Mouse (Mus musculus) lung, embryonic 14.5 days (tissue): ENCODE measurements around the gene Dpp9. TPM values are rescaled to one million over a fixed set of nuclear protein-coding genes. Genes with fewer than 3 reads are reported as not detected.
A peak's percentile ranks its signal among the peaks of the same experiment; 100 is the strongest.

ENCODE experiments used
- ATAC-seq: fragments of 200-750 bp; cut with Nextera tagmentation; 2 replicates; pipeline ENCODE4 v1.8.0; 2017; ENCODE audit warnings: mild to moderate bottlenecking, moderate TSS enrichment, moderate library complexity; ENCODE audit not compliant: insufficient read depth
- DNase-seq: peaks from one replicate; pipeline ENCODE4 v3.0.0-alpha.2; 2015
- H3K27ac ChIP-seq: fragments of 300-500 bp; sonication (generic); 2 replicates; pipeline ENCODE4 v1.5.1; 2014; ENCODE audit warnings: low read depth, mild to moderate bottlenecking, moderate library complexity
- H3K27me3 ChIP-seq: fragments of 300-500 bp; sonication (generic); 2 replicates; pipeline ENCODE4 v1.6.1; 2014; ENCODE audit warnings: low read length, control low read depth; ENCODE audit not compliant: insufficient read depth
- H3K36me3 ChIP-seq: fragments of 300-500 bp; sonication (generic); 2 replicates; pipeline ENCODE4 v1.6.1; 2014; ENCODE audit warnings: control low read depth; ENCODE audit not compliant: insufficient read depth
- H3K4me1 ChIP-seq: fragments of 300-500 bp; sonication (generic); 2 replicates; pipeline ENCODE4 v1.6.1; 2014; ENCODE audit warnings: antibody characterized with exemption, control low read depth; ENCODE audit not compliant: insufficient read depth
- H3K4me2 ChIP-seq: fragments of 300-500 bp; sonication (generic); 2 replicates; pipeline ENCODE4 v1.6.1; 2014; ENCODE audit warnings: mild to moderate bottlenecking
- H3K4me3 ChIP-seq: fragments of 300-500 bp; sonication (generic); 2 replicates; pipeline ENCODE4 v1.5.1; 2014; ENCODE audit warnings: low read depth, low read length
- H3K9ac ChIP-seq: fragments of 300-500 bp; sonication (generic); 2 replicates; pipeline ENCODE4 v1.6.1; 2014
- H3K9me3 ChIP-seq: fragments of 300-500 bp; sonication (generic); 2 replicates; pipeline ENCODE4 v1.6.1; 2016; ENCODE audit warnings: low read depth, low read length, control low read depth
- CTCF ChIP-seq: IDR thresholded peaks from 2 replicates; pipeline ENCODE4 v1.5.1; 2016; ENCODE audit warnings: antibody characterized with exemption, low read depth
- WGBS: fragments of 180-500 bp; shearing (Covaris S2); extraction: QIAGEN DNeasy Blood & Tissue Kit; methylation state at CpG from one replicate; pipeline ENCODE4 v1.1.7; 2014; 5-methylcytosine and 5-hydroxymethylcytosine counted together
- microRNA counts: library from miRNA; unstranded; fragments of <30 nt; microRNA quantifications from one replicate; lab custom pipeline; 2016
- microRNA-seq: library from miRNA; unstranded; fragments of <30 nt; microRNA quantifications from one replicate; pipeline ENCODE4, GENCODE M21; 2016; ENCODE audit warnings: borderline number of aligned reads
- polyA plus RNA-seq: library from polyadenylated mRNA; unstranded; fragments of >200 nt; fragmentation: Nextera tagmentation; extraction: Ambion mirVana; gene quantifications from 2 replicates; pipeline ENCODE4 v1.2.1, GENCODE M21; 2014

Gene Dpp9
- polyA plus RNA-seq, 1 experiment from 2014 or later: 41.3 TPM

- no peak overlapping the region for H3K9ac ChIP-seq
- H3K4me2 ChIP-seq: no peak overlapping the region
- DNase-seq (no peak), ATAC-seq (no peak)
- no peak overlapping the region for H3K4me3 ChIP-seq
- H3K36me3 ChIP-seq: no peaks in the 10 kb centered on the region
- 56% methylated on average over 9 of the region's 9 CpGs for WGBS
- H3K4me1 ChIP-seq: 0 out of 2 replicates have a peak, but pooled peaks cover 5% of the 10 kb centered on the region
- no peaks in the 10 kb centered on the region for H3K9me3 ChIP-seq
- TF ChIP-seq CTCF: no peak
- no peak overlapping the region for H3K27ac ChIP-seq
- H3K27me3 ChIP-seq: peaks cover 88% of the 10 kb centered on the region
These were observed 74.2 kb downstream of the Dpp9 start for GRCm38 (mm10) chr17:56144546-56144945.

- peak overlapping the region; percentile 36; the same call in 1 of the 2 replicates for H3K9ac ChIP-seq
- ATAC-seq (peak; percentile 29; the same call in 1 of the 2 replicates), DNase-seq (peak; percentile 58)
- H3K27ac ChIP-seq: no peak overlapping the region
- H3K4me2 ChIP-seq: peak overlapping the region; percentile 71
- no peaks in the 10 kb centered on the region for H3K9me3 ChIP-seq
- under 1% methylated on average over 44 of the region's 47 CpGs for WGBS
- H3K36me3 ChIP-seq: no peaks in the 10 kb centered on the region
- peak overlapping the region; percentile 29 for H3K4me3 ChIP-seq
- no peak for TF ChIP-seq CTCF
- H3K27me3 ChIP-seq: peaks cover 81% of the 10 kb centered on the region
- no peaks in the 10 kb centered on the region for H3K4me1 ChIP-seq
These were observed 76.8 kb downstream of the Dpp9 start for GRCm38 (mm10) chr17:56141702-56142605.

- peak within 1 kb of the TSS; percentile 36 for H3K9ac ChIP-seq
- peaks cover 68% of the 10 kb centered on the region for H3K27me3 ChIP-seq
- peak; percentile 83 for DNase-seq
- H3K4me1 ChIP-seq: no peaks in the 10 kb centered on the region
- H3K36me3 ChIP-seq: no peaks in the 10 kb centered on the region
- H3K4me2 ChIP-seq: peak within 1 kb of the TSS; percentile 100
- no peaks in the 10 kb centered on the region for H3K9me3 ChIP-seq
- ATAC-seq: peak; percentile 35
- 1% methylated on average over 79 of the region's 79 CpGs for WGBS
- no peak within 1 kb of the TSS for H3K27ac ChIP-seq
- H3K4me3 ChIP-seq: peak within 1 kb of the TSS; percentile 65
- peak; percentile 24; the same call in 1 of the 2 replicates for TF ChIP-seq CTCF
These were observed 78.7 kb downstream of the Dpp9 start, which contains the start of gene Sema6b for GRCm38 (mm10) chr17:56139858-56140595. Sema6b (minus strand) TSS chr17:56140343.

GRCm38 (mm10) chr17:56139355-56139754, 79.3 kb downstream of the Dpp9 start:
- H3K9ac ChIP-seq: peak overlapping the region; percentile 36; the same call in 1 of the 2 replicates
- 0 out of 2 replicates have a peak, but pooled peaks cover 2% of the 10 kb centered on the region for H3K4me1 ChIP-seq
- H3K27me3 ChIP-seq: peaks cover 63% of the 10 kb centered on the region
- WGBS: 6% methylated on average over 21 of the region's 21 CpGs
- H3K4me2 ChIP-seq: peak overlapping the region; percentile 100
- H3K9me3 ChIP-seq: no peaks in the 10 kb centered on the region
- H3K4me3 ChIP-seq: peak overlapping the region; percentile 65
- DNase-seq (no peak), ATAC-seq (no peak; the same call in 1 of the 2 replicates)
- TF ChIP-seq CTCF: no peak
- H3K27ac ChIP-seq: no peak overlapping the region
- no peaks in the 10 kb centered on the region for H3K36me3 ChIP-seq

- H3K4me1 ChIP-seq: 0 out of 2 replicates have a peak, but pooled peaks cover 6% of the 10 kb centered on the region
- TF ChIP-seq CTCF: no peak
- no peaks in the 10 kb centered on the region for H3K9me3 ChIP-seq
- ATAC-seq (no peak), DNase-seq (no peak)
- no peak overlapping the region; the same call in 1 of the 2 replicates for H3K4me3 ChIP-seq
- H3K27ac ChIP-seq: no peak overlapping the region
- peak overlapping the region; percentile 40; the same call in 1 of the 2 replicates for H3K4me2 ChIP-seq
- no peaks in the 10 kb centered on the region for H3K36me3 ChIP-seq
- WGBS: 18% methylated on average over 25 of the region's 25 CpGs
- H3K27me3 ChIP-seq: peaks cover 51% of the 10 kb centered on the region
- H3K9ac ChIP-seq: no peak overlapping the region
These were observed 80.7 kb downstream of the Dpp9 start for GRCm38 (mm10) chr17:56137839-56138613.

MicroRNAs within 50 kb of the gene (microRNA counts, 519-probe panel; counts per million panel counts)
- microRNA mmu-miR-7b (lab: Ali Mortazavi, UCI): 3,001 counts per million, percentile 56 among the panel's probes with 10 or more counts

Small RNA genes within 50 kb of the gene (microRNA-seq; reads per million reads assigned to microRNA genes)
- gene Gm44397: not detected
- gene Mir7b: 29.9 reads per million, percentile 36 among the genes with 10 or more reads in this experiment

Other genes starting within 250 kb of the Dpp9 start
- gene Shd, start 248.4 kb downstream of the Dpp9 start, polyA plus RNA-seq: 11.4 and 12.0 TPM in 2 replicates
- 6.6 and 11.5 TPM in 2 replicates for gene Fsd1, start 232.4 kb downstream of the Dpp9 start, polyA plus RNA-seq
- 14.4 and 14.9 TPM in 2 replicates for gene Stap2, start 213.3 kb downstream of the Dpp9 start, polyA plus RNA-seq
- 127 TPM in 2 replicates for gene Mpnd, start 213.2 kb downstream of the Dpp9 start, polyA plus RNA-seq
- gene Sh3gl1, start 182.3 kb downstream of the Dpp9 start, polyA plus RNA-seq: 154 and 160 TPM in 2 replicates
- 28.0 and 30.4 TPM in 2 replicates for gene Chaf1a, start 178.5 kb downstream of the Dpp9 start, polyA plus RNA-seq
- 30.5 and 31.3 TPM in 2 replicates for gene Ubxn6, start 143.9 kb downstream of the Dpp9 start, polyA plus RNA-seq
- gene Hdgfl2, start 139.3 kb downstream of the Dpp9 start, polyA plus RNA-seq: 96.2 and 111 TPM in 2 replicates
- gene Plin4, start 109.1 kb downstream of the Dpp9 start, polyA plus RNA-seq: 0.12 and 0.28 TPM in 2 replicates
- gene Plin5, start 101.3 kb downstream of the Dpp9 start, polyA plus RNA-seq: 0.34 and 0.86 TPM in 2 replicates
- gene Lrg1, start 96.9 kb downstream of the Dpp9 start, polyA plus RNA-seq: 0.17 TPM in 1 of 2 replicates, not detected in the other
- gene Sema6b, start 78.6 kb downstream of the Dpp9 start, polyA plus RNA-seq: 1.7 and 1.8 TPM in 2 replicates
- 14.5 and 16.2 TPM in 2 replicates for gene Tnfaip8l1, start 56.4 kb downstream of the Dpp9 start, polyA plus RNA-seq
- gene Mydgf, start 35.0 kb downstream of the Dpp9 start, polyA plus RNA-seq: 93.0 and 95.3 TPM in 2 replicates
- gene Fem1a, start 37.9 kb upstream of the Dpp9 start, polyA plus RNA-seq: 14.5 and 15.4 TPM in 2 replicates
- 4.5 and 4.9 TPM in 2 replicates for gene Ticam1, start 57.9 kb upstream of the Dpp9 start, polyA plus RNA-seq
- gene Plin3, start 74.0 kb upstream of the Dpp9 start, polyA plus RNA-seq: 69.7 and 71.0 TPM in 2 replicates
- gene Arrdc5, start 81.4 kb upstream of the Dpp9 start, polyA plus RNA-seq: not detected in 2 replicates
- gene Uhrf1, start 84.4 kb upstream of the Dpp9 start, polyA plus RNA-seq: 137 and 147 TPM in 2 replicates
- gene Kdm4b, start 107.2 kb upstream of the Dpp9 start, polyA plus RNA-seq: 31.3 and 36.7 TPM in 2 replicates